Mouse (Mus musculus) urinary bladder, postnatal 4 days (tissue): ENCODE measurements around the gene A430005L14Rik.
"Not testable (repeated sequence)": the region's sequence is repeated elsewhere in the genome, so short reads cannot be mapped to it uniquely, and the experiment has no call there.

Experiments
- DNase-seq, 2 experiments: peaks; one replicate each; pipeline ENCODE4 v3.0.0; 2021 to 2022; ENCODE audit warnings: low spot score in 2 of 2

A430005L14Rik gene

GRCm38 (mm10) chr4:153956569-153957405, at the start of gene A430005L14Rik:
Gene A430005L14Rik (plus strand): TSS chr4:153957237.
- peak; percentile 97 for DNase-seq

DNA sequence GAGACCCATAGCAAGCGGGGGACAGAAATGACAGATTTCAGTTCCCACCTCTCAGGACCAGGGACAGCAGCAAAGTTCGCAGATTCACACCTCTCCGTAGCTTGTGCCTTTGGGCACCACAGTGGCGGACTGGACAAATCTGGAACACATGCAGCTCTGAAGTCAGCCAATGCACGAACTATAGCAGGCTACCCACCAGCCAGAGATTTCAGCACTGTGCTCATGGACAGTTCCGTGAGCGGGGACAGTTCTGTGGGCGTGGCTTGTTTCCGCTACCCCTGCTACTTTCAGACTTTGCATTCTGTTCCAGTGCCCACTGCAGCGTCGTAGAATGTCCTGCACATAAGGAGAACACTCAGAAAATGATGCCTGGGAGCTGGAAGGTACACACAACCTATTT, 49.5 kb upstream of the A430005L14Rik start:
- peak in 1 of 2 experiments; percentile 69 for DNase-seq

DNA sequence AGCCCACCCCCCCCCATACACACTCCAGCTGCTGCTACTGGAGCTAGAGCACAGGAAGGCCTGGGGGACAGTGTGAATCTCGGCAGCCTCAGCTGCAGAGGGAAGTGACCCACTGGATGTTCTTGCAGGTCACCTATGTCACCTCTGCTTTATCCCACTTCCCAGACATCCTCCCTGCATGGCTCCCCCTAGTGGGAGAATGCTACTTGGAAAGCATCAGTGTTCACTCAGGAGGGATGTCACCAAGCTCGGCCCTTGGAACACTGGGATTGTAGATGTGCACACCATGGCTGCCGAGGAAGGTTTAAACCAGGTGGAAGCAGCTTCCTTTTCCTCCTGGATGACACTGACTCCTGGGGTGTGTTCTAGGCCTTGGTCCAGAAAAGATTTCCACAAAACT, 43.4 kb upstream of the A430005L14Rik start:
- DNase-seq: no peak

GRCm38 (mm10) chr4:153917773-153918500, 39.1 kb upstream of the A430005L14Rik start:
- DNase-seq: no peak

GRCm38 (mm10) chr4:153920517-153921233, 36.4 kb upstream of the A430005L14Rik start:
- DNase-seq: no peak

- not testable (repeated sequence) for DNase-seq
Observed at GRCm38 (mm10) chr4:153922090-153922489, 34.9 kb upstream of the A430005L14Rik start.

DNA sequence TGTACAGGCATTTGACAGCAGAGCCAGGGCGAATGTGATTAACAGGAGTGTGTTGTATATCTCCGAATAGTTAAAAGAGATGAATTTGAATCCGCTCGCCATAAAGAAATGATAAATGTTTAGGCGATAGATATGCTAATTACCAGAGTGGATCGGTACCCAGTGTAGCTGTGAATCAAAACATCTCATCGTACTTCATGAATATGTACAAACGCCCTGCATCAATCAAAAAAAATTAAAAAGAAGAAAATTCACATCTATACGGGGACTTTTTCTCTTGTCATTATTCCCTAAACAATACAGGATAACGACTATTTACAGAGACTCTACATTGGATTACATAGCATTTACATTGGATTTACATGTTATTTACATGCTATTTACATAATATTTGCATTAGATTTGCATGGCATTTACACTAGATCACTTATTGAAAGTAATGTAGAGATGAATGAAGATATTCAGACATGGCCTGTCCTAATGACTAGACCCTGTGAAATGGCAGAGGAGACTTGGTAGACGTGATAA, 28.2 kb upstream of the A430005L14Rik start:
- DNase-seq: no peak

- no peak for DNase-seq
Observed at GRCm38 (mm10) chr4:153929425-153929824, 27.6 kb upstream of the A430005L14Rik start.

DNA sequence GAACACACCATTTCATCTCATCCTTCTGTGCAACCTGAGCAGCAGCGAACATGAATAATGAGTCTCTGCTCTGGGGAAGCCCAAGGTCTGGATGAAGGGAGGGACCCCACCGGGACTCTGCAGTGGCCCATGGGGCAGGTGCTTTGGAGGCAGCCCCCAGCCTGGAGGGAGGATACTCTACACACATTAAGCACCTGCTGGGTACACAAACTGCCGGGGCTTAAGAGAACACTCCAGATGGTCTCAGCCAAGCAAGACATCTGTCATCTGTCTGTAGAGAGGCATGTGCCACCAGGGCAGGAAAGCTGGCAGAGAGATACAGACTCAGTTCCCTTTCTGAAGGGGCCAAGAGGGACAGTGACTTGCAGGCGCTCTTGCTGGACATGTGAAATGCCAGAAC, 27.1 kb upstream of the A430005L14Rik start:
- DNase-seq: no peak

DNA sequence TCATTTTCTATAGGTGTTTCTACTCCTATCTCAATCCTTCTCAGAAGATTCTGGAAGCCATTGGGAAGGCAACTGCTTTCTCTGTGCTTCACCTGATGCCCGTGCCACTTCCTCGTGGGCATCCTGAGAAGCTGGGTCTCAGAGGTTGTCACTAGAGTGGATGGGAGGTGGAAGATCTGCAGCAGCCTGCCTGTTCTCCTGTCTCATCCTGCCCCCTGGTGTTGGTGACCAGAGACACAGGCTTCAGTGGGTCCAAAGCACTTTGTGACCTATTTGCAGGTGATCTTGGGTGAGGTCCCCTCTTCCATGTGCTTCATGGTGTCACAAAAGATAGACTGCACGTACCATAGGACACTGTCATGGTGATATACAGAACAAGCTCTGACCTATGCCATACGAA, 13.8 kb upstream of the A430005L14Rik start:
- no peak for DNase-seq

DNA sequence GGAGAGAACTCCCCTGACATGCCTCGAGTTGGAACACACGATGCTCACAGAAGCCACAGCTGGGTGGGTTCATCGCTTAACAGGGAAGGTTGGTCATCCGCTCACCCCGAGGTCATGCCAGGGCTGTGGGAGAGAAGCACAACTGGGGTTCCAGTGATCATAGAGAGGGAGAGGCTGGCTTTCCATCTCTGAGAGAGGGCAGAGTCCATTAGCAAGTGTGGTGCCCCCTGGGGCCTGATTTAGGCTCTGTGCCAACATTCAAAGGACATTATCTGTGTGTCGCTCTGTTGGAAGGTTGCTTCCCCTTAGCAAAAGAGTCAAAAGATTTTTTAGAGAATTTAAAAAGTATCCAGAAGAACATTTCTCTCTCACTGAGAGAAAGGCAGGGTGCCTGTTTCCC, 12.8 kb upstream of the A430005L14Rik start:
- DNase-seq: no peak

DNA sequence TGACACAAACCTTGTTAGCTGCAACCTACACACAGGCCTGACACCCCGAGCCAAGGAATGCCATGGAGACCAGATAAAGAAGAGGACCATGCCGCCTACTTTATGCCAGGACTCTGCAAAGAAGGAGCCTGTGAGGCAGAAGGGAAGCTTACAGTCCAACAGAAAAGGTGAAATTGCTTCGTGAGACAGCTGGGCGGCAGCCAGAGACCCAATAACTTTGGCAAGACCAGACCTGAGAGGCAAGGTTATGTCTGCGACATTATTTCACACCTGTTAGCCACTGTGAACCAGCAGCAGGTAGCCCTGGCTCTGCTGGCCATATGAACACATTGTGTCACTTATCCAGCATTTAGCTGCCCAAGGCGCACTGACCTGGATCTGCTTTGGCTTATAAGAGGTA, 11.3 kb upstream of the A430005L14Rik start:
- DNase-seq: no peak

GRCm38 (mm10) chr4:153950372-153950771, 6.7 kb upstream of the A430005L14Rik start:
- no peak for DNase-seq

- DNase-seq: no peak
Observed at GRCm38 (mm10) chr4:153951150-153951549, 5.9 kb upstream of the A430005L14Rik start.

DNA sequence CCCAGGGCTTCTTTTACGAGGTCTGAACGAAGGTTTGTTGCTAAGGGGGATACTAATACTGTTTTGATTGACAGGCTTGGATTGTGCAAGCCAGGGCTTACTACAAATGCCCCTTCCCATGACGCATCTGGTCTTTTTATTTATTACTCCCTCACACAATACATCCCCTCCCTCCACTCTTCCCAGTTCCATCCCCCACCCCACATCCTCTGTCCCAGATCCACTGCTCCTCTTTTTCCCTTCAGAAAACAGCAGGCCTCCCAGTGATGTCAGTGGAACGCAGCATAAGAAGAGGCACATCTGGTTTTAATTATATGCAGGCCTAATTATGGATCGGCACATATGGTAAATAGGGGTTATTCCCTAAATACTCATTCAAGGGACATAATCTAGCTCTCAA, 5.3 kb upstream of the A430005L14Rik start:
- DNase-seq: no peak

- DNase-seq: no peak
Observed at GRCm38 (mm10) chr4:153955651-153956050, 1.4 kb upstream of the A430005L14Rik start.

DNA sequence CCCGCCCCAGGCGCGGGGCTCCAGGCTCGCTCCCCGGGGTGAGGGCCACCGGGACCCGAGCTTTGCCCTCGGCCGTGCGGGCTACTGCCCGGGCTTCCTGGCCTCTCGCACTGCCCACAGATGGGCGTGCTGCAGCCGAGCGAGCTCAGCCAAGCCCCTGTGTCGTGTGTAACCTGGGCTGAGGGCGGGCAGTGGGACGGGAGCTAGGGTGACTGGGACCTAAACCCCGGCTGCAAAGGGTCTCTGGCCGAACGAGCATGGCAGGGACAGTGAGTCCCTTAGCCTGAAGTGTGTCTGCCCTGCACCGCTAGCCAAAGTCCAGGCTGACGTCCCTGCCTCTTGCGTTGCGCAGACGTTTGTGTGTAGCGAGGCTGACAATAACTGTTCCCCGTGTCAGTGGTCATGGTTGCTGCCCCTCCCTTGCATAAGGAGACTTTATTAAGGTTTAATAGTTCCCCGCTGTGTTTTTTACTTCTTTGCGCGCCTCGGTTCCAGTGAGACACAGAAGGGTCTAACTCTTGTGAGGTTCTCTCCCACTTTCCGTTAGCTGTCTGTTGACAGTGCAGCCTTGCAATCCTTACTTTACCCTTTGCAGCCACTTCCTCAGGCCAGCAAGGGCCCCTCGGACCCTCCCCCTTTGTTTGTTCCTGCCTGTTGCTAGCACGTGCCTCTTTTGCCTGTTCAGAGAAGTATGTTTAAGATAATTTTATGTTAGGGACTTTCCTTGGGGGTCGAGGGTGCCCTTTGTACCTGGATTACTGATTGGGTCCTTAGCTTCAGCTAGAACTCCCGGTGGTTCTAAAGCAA, 610 bp downstream of the A430005L14Rik start:
- DNase-seq: no peak

- DNase-seq: no peak
Observed at GRCm38 (mm10) chr4:153962631-153963030, 5.6 kb downstream of the A430005L14Rik start.

DNA sequence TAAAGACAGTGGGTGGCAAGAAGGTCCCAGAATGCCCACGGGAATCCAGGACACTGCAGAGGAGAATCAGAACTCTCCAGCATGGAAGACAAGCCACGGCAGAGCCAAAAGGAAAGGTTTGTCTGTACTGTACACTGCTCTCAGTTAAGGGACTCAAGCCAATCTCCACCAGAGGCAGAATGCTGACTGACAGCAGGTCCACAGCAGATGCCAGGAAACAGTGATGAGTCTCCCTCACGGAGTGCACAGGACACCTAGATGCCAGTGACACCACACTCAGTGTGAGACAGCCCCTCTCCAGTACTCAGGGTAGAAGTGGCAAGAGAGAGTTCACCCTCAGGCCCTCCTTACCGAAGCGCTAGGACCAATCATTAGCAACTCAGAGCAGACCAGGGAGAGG, 9.6 kb downstream of the A430005L14Rik start:
- DNase-seq: no peak

DNA sequence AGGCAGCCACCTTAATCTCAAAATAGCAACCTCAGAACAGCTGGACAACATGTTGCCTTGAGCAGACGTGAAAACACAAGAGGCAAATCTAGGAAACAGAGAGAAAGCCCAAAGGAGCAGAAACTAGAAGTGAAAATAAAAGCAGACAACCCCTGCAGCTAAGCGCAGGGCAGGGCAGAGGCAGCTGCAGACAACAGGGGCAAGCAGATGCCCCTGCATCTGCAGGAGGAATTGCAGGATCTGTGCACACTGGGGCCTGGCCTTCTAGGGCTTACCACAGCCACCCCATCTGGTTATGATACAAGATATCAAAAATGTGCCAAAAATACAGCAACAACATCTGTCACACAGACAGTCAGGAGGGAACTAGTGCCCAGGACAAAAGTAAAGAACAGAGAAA, 10.5 kb downstream of the A430005L14Rik start:
- no peak for DNase-seq

- DNase-seq: no peak
Observed at GRCm38 (mm10) chr4:153968063-153968462, 11.0 kb downstream of the A430005L14Rik start.
